Mouse (Mus musculus): ENCODE results near the gene Plekhm2. TPM values are rescaled to one million over a fixed set of nuclear protein-coding genes. Genes with fewer than 3 reads are reported as not detected.
A peak's percentile ranks its signal among the peaks of the same experiment; 100 is the strongest.

The Plekhm2 gene
- polyA plus RNA-seq, 1 experiment from 2014 or later = 5.4 TPM

GRCm38 (mm10) chr4:141641961-141642811 is 22.5 kb downstream of the Plekhm2 start:
- no peak for DNase-seq (ENCODE audit: low spot score)
- H3K9me3 ChIP-seq = no peaks in the 10 kb centered on the region
- H3K27me3 ChIP-seq (ENCODE audit: insufficient read depth, poor library complexity, severe bottlenecking) = no peaks in the 10 kb centered on the region
- H3K4me3 ChIP-seq = no peak overlapping the region
- H3K36me3 ChIP-seq = peaks cover 57% of the 10 kb centered on the region
- peak overlapping the region; percentile 37; the same call in 1 of the 2 replicates for H3K27ac ChIP-seq
- WGBS = 89% methylated on average over 25 of the region's 25 CpGs
- peaks cover 32% of the 10 kb centered on the region for H3K4me1 ChIP-seq

GRCm38 (mm10) chr4:141641353-141641771 is 23.3 kb downstream of the Plekhm2 start:
- 87% methylated on average over 7 of the region's 7 CpGs for WGBS
- H3K36me3 ChIP-seq = peaks cover 61% of the 10 kb centered on the region
- H3K4me3 ChIP-seq = no peak overlapping the region
- peaks cover 36% of the 10 kb centered on the region for H3K4me1 ChIP-seq
- no peaks in the 10 kb centered on the region for H3K9me3 ChIP-seq
- no peaks in the 10 kb centered on the region for H3K27me3 ChIP-seq (ENCODE audit: insufficient read depth, poor library complexity, severe bottlenecking)
- DNase-seq (ENCODE audit: low spot score) = no peak
- H3K27ac ChIP-seq = no peak overlapping the region

GRCm38 (mm10) chr4:141639474-141639873 is 25.2 kb downstream of the Plekhm2 start:
- Histone ChIP-seq H3K27me3 (ENCODE audit: insufficient read depth, poor library complexity, severe bottlenecking) (no peaks in the 10 kb centered on the region), H3K27ac (no peak overlapping the region), H3K9me3 (no peaks in the 10 kb centered on the region), H3K4me1 (peaks cover 52% of the 10 kb centered on the region), H3K36me3 (peaks cover 74% of the 10 kb centered on the region), H3K4me3 (no peak overlapping the region)
- DNase-seq (ENCODE audit: low spot score) = no peak
- WGBS = 79% methylated on average over 11 of the region's 11 CpGs

DNA sequence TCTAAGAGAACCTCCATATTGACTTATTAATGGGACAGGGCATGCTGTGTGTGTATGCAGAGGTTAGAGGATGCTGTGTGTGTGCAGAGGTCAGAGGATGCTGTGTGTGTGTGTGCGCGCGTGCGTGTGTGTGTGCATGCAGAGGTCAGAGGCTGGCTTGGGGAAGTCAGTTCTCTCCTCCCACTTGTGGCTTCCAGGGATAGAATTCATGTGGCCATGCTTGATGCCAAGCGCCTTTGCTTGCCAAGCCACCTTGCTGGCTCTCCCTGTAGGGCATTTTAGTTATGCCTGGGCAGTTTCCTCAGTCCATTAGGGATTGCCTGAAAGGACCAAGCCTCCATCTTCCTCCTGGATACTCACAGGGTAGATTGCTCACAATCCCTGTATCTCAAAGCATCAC is 28.0 kb downstream of the Plekhm2 start:
- Histone ChIP-seq H3K36me3 (peaks cover 91% of the 10 kb centered on the region), H3K9me3 (no peaks in the 10 kb centered on the region), H3K4me3 (no peak overlapping the region), H3K4me1 (peaks cover 31% of the 10 kb centered on the region), H3K27me3 (ENCODE audit: insufficient read depth, poor library complexity, severe bottlenecking) (no peaks in the 10 kb centered on the region), H3K27ac (no peak overlapping the region)
- no peak for DNase-seq (ENCODE audit: low spot score)
- 91% methylated on average over 5 of the region's 5 CpGs for WGBS

- no peak for DNase-seq (ENCODE audit: low spot score)
- Histone ChIP-seq H3K9me3 (no peaks in the 10 kb centered on the region), H3K27ac (no peak overlapping the region), H3K4me3 (no peak overlapping the region), H3K27me3 (ENCODE audit: insufficient read depth, poor library complexity, severe bottlenecking) (no peaks in the 10 kb centered on the region), H3K4me1 (peaks cover 25% of the 10 kb centered on the region), H3K36me3 (peaks cover 91% of the 10 kb centered on the region)
- WGBS = 77% methylated on average over 9 of the region's 9 CpGs
Measured at GRCm38 (mm10) chr4:141635991-141636390, 28.7 kb downstream of the Plekhm2 start.

- Histone ChIP-seq H3K9me3 (no peaks in the 10 kb centered on the region), H3K27me3 (ENCODE audit: insufficient read depth, poor library complexity, severe bottlenecking) (no peaks in the 10 kb centered on the region), H3K4me1 (peaks cover 32% of the 10 kb centered on the region), H3K36me3 (peaks cover 94% of the 10 kb centered on the region), H3K27ac (no peak overlapping the region), H3K4me3 (no peak overlapping the region)
- 90% methylated on average over 21 of the region's 21 CpGs for WGBS
- DNase-seq (ENCODE audit: low spot score) = no peak
Measured at GRCm38 (mm10) chr4:141632111-141632873, 32.4 kb downstream of the Plekhm2 start.

- peaks cover 27% of the 10 kb centered on the region for H3K4me1 ChIP-seq
- 93% methylated on average over 20 of the region's 20 CpGs for WGBS
- no peak overlapping the region for H3K27ac ChIP-seq
- no peaks in the 10 kb centered on the region for H3K27me3 ChIP-seq (ENCODE audit: insufficient read depth, poor library complexity, severe bottlenecking)
- H3K36me3 ChIP-seq = peaks cover 92% of the 10 kb centered on the region
- DNase-seq (ENCODE audit: low spot score) = no peak
- H3K9me3 ChIP-seq = no peaks in the 10 kb centered on the region
- no peak overlapping the region for H3K4me3 ChIP-seq
Measured at GRCm38 (mm10) chr4:141631250-141631649, 33.4 kb downstream of the Plekhm2 start.

DNA sequence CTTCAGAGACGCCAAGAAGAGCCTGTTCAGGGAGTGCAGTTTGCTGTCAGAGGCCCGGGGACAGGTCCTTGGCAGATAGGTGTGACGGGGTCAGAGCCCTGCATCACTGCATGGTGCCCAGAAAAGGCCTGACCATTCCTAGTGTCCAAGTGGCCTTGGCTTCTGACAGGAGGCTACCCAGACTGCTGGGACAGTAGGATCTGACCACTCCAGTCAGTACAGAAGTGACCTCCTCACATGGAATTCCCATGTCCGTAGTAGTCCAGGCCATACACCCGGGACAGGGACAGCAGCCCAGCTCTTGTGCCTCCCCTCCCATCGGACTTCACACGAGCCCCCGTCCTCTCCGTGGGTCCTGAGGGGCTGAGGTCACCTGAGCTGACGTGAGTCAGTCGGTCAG is 34.7 kb downstream of the Plekhm2 start:
- no peak overlapping the region for H3K27ac ChIP-seq
- DNase-seq (ENCODE audit: low spot score) = no peak
- H3K4me3 ChIP-seq = no peak overlapping the region
- H3K36me3 ChIP-seq = peaks cover 98% of the 10 kb centered on the region
- no peaks in the 10 kb centered on the region for H3K27me3 ChIP-seq (ENCODE audit: insufficient read depth, poor library complexity, severe bottlenecking)
- no peaks in the 10 kb centered on the region for H3K9me3 ChIP-seq
- WGBS = 93% methylated on average over 11 of the region's 11 CpGs
- H3K4me1 ChIP-seq = peaks cover 18% of the 10 kb centered on the region

DNA sequence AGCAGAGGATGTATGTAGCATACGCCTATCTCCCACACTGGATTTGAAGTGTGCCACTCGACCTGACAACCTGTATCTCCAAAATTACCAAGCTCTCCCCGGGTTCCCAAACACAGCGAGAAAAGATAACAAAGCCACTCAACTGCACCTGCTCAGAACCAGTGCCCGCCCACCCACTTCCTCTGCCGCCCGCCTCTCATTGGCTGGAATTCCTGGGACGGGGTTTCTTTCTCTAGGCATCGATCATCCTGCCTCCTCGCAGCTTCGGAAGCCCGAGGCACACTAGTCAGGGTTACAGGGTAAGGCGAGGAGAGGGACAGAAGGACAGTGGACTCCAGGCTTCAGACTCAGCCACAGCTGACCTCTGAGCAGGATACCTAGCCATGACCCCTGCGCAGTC is 36.0 kb downstream of the Plekhm2 start:
- WGBS = 79% methylated on average over 14 of the region's 14 CpGs
- Histone ChIP-seq H3K4me3 (no peak overlapping the region), H3K9me3 (no peaks in the 10 kb centered on the region), H3K27me3 (ENCODE audit: insufficient read depth, poor library complexity, severe bottlenecking) (no peaks in the 10 kb centered on the region), H3K4me1 (peaks cover 15% of the 10 kb centered on the region), H3K36me3 (peaks cover 93% of the 10 kb centered on the region), H3K27ac (no peak overlapping the region)
- no peak for DNase-seq (ENCODE audit: low spot score)

GRCm38 (mm10) chr4:141627502-141627901 is 37.2 kb downstream of the Plekhm2 start:
- Histone ChIP-seq H3K27ac (no peak overlapping the region), H3K27me3 (ENCODE audit: insufficient read depth, poor library complexity, severe bottlenecking) (no peaks in the 10 kb centered on the region), H3K4me3 (no peak overlapping the region), H3K4me1 (peaks cover 22% of the 10 kb centered on the region), H3K36me3 (peaks cover 82% of the 10 kb centered on the region), H3K9me3 (no peaks in the 10 kb centered on the region)
- no peak for DNase-seq (ENCODE audit: low spot score)
- 73% methylated on average over 5 of the region's 5 CpGs for WGBS

- Histone ChIP-seq H3K36me3 (peaks cover 66% of the 10 kb centered on the region), H3K4me1 (peaks cover 24% of the 10 kb centered on the region), H3K27ac (no peak overlapping the region), H3K4me3 (no peak overlapping the region), H3K27me3 (ENCODE audit: insufficient read depth, poor library complexity, severe bottlenecking) (no peaks in the 10 kb centered on the region), H3K9me3 (no peaks in the 10 kb centered on the region)
- WGBS = 89% methylated on average over 16 of the region's 16 CpGs
- DNase-seq (ENCODE audit: low spot score) = no peak
Measured at GRCm38 (mm10) chr4:141625774-141626550, 38.7 kb downstream of the Plekhm2 start.

DNA sequence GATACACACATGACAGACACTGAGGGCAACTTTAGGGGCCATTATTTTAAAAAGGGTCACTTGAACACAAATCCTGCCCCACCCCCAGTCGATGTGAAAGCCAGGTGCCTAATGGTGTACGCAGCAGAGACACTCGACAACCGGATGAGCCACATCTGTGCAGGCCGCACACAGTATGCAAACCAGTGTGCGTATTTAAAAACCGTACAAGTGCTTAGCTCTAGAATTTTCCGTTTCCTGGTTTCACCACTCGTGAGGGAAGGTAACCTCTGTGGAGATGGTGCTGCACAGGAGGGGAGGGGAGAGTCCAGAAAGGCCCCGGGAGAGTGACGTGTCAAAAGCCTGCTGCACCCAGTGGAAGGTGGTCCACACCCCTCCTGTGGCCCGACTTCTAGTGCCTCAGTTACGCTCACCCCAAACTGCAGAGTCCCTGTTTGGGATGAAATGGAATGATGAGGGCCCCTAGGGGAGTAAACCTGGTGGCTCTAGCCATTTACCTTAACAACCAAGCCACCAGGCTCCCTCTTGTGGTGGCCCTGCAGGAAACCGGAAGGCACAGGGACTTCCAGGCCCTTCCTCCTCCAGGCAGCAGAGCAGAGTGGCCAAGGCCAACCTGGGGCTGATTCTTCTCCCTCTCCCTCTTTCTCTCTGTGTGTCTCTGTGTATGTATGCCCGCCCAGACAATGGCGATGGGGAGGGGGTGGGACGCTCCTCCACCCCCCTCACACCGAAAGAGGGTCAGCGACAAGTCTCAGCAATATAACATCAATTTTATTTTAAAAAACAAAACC is 39.5 kb downstream of the Plekhm2 start:
- WGBS = 77% methylated on average over 19 of the region's 19 CpGs
- Histone ChIP-seq H3K27ac (peak overlapping the region; percentile 30; the same call in 1 of the 2 replicates), H3K4me3 (no peak overlapping the region)

More for the DNA sequence above, 39.5 kb downstream of the Plekhm2 start:
- DNase-seq (ENCODE audit: low spot score) = no peak
- Histone ChIP-seq H3K9me3 (no peaks in the 10 kb centered on the region), H3K4me1 (peaks cover 24% of the 10 kb centered on the region), H3K36me3 (peaks cover 58% of the 10 kb centered on the region), H3K27me3 (ENCODE audit: insufficient read depth, poor library complexity, severe bottlenecking) (no peaks in the 10 kb centered on the region)
